Mouse (Mus musculus): ENCODE data around the gene Gm10985. TPM values are rescaled to one million over a fixed set of nuclear protein-coding genes. Genes with fewer than 3 reads are reported as not detected.

Gm10985 gene
- polyA plus RNA-seq, 1 experiment from 2014 or later: not detected

- no peak overlapping the region for H3K4me2 ChIP-seq (ENCODE audit: low read depth, low read length)
- H3K4me3 ChIP-seq (ENCODE audit: low read length): no peak overlapping the region
- no peak overlapping the region for H3K27ac ChIP-seq (ENCODE audit: low read length)
- no peaks in the 10 kb centered on the region for H3K4me1 ChIP-seq (ENCODE audit: control insufficient read depth, insufficient read depth, low read length)
- WGBS: 86% methylated on average over 3 of the region's 3 CpGs
- no peak for ATAC-seq (replicated peaks; ENCODE audit: extremely low read depth, insufficient read depth, low FRiP score)
- peaks cover 20% of the 10 kb centered on the region for H3K36me3 ChIP-seq (ENCODE audit: control insufficient read depth, insufficient read depth)
- no peaks in the 10 kb centered on the region for H3K27me3 ChIP-seq (ENCODE audit: control insufficient read depth, insufficient read depth, low read length)
- no peak overlapping the region for H3K9ac ChIP-seq (ENCODE audit: low read length)
- no peaks in the 10 kb centered on the region for H3K9me3 ChIP-seq (replicated peaks; ENCODE audit: control insufficient read depth, low read length)
These were observed 9.9 kb downstream of the Gm10985 start for GRCm38 (mm10) chr3:53854831-53855230.

GRCm38 (mm10) chr3:53863383-53864220, 18.7 kb downstream of the Gm10985 start, which contains the start of gene Ufm1:
Gene Ufm1 (minus strand): TSS chr3:53863830.
- Histone ChIP-seq H3K9ac (ENCODE audit: low read length) (peak within 1 kb of the TSS; percentile 74), H3K27me3 (ENCODE audit: control insufficient read depth, insufficient read depth, low read length) (no peaks in the 10 kb centered on the region), H3K4me3 (ENCODE audit: low read length) (peak within 1 kb of the TSS; percentile 66), H3K9me3 (replicated peaks; ENCODE audit: control insufficient read depth, low read length) (no peaks in the 10 kb centered on the region), H3K4me1 (ENCODE audit: control insufficient read depth, insufficient read depth, low read length) (peaks cover 5% of the 10 kb centered on the region), H3K27ac (ENCODE audit: low read length) (peak within 1 kb of the TSS; percentile 57; the same call in 1 of the 2 replicates), H3K36me3 (ENCODE audit: control insufficient read depth, insufficient read depth) (peaks cover 15% of the 10 kb centered on the region), H3K4me2 (ENCODE audit: low read depth, low read length) (peak within 1 kb of the TSS; percentile 92)
- peak; percentile 97 for ATAC-seq (replicated peaks; ENCODE audit: extremely low read depth, insufficient read depth, low FRiP score)
- under 1% methylated on average over 58 of the region's 58 CpGs for WGBS

GRCm38 (mm10) chr3:53868212-53868611, 23.3 kb downstream of the Gm10985 start:
- ATAC-seq (replicated peaks; ENCODE audit: extremely low read depth, insufficient read depth, low FRiP score): no peak
- WGBS: 82% methylated on average over 4 of the region's 4 CpGs

GRCm38 (mm10) chr3:53869263-53869662, 24.4 kb downstream of the Gm10985 start:
- no peak overlapping the region for H3K4me3 ChIP-seq (ENCODE audit: low read length)
- H3K27me3 ChIP-seq (ENCODE audit: control insufficient read depth, insufficient read depth, low read length): no peaks in the 10 kb centered on the region
- H3K36me3 ChIP-seq (ENCODE audit: control insufficient read depth, insufficient read depth): no peaks in the 10 kb centered on the region
- WGBS: 14% methylated on average over 1 of the region's 1 CpGs
- no peak overlapping the region for H3K4me2 ChIP-seq (ENCODE audit: low read depth, low read length)
- H3K9me3 ChIP-seq (replicated peaks; ENCODE audit: control insufficient read depth, low read length): no peaks in the 10 kb centered on the region
- no peaks in the 10 kb centered on the region for H3K4me1 ChIP-seq (ENCODE audit: control insufficient read depth, insufficient read depth, low read length)
- H3K9ac ChIP-seq (ENCODE audit: low read length): no peak overlapping the region
- no peak for ATAC-seq (replicated peaks; ENCODE audit: extremely low read depth, insufficient read depth, low FRiP score)
- H3K27ac ChIP-seq (ENCODE audit: low read length): no peak overlapping the region

More at GRCm38 (mm10) chr3:53868212-53868611, 23.3 kb downstream of the Gm10985 start:
- H3K9me3 ChIP-seq (replicated peaks; ENCODE audit: control insufficient read depth, low read length): no peaks in the 10 kb centered on the region
- no peaks in the 10 kb centered on the region for H3K36me3 ChIP-seq (ENCODE audit: control insufficient read depth, insufficient read depth)
- no peak overlapping the region for H3K9ac ChIP-seq (ENCODE audit: low read length)
- H3K27ac ChIP-seq (ENCODE audit: low read length): no peak overlapping the region
- H3K4me1 ChIP-seq (ENCODE audit: control insufficient read depth, insufficient read depth, low read length): no peaks in the 10 kb centered on the region
- no peak overlapping the region for H3K4me2 ChIP-seq (ENCODE audit: low read depth, low read length)
- no peak overlapping the region for H3K4me3 ChIP-seq (ENCODE audit: low read length)
- H3K27me3 ChIP-seq (ENCODE audit: control insufficient read depth, insufficient read depth, low read length): no peaks in the 10 kb centered on the region

- Histone ChIP-seq H3K27ac (ENCODE audit: low read length) (no peak overlapping the region), H3K27me3 (ENCODE audit: control insufficient read depth, insufficient read depth, low read length) (no peaks in the 10 kb centered on the region), H3K9me3 (replicated peaks; ENCODE audit: control insufficient read depth, low read length) (no peaks in the 10 kb centered on the region), H3K4me1 (ENCODE audit: control insufficient read depth, insufficient read depth, low read length) (no peaks in the 10 kb centered on the region), H3K36me3 (ENCODE audit: control insufficient read depth, insufficient read depth) (no peaks in the 10 kb centered on the region), H3K4me3 (ENCODE audit: low read length) (no peak overlapping the region), H3K4me2 (ENCODE audit: low read depth, low read length) (no peak overlapping the region), H3K9ac (ENCODE audit: low read length) (no peak overlapping the region)
- 63% methylated on average over 6 of the region's 6 CpGs for WGBS
- ATAC-seq (replicated peaks; ENCODE audit: extremely low read depth, insufficient read depth, low FRiP score): no peak
These were observed 25.6 kb downstream of the Gm10985 start for GRCm38 (mm10) chr3:53870482-53870881.

- Histone ChIP-seq H3K4me2 (ENCODE audit: low read depth, low read length) (no peak overlapping the region), H3K27ac (ENCODE audit: low read length) (no peak overlapping the region), H3K36me3 (ENCODE audit: control insufficient read depth, insufficient read depth) (no peaks in the 10 kb centered on the region), H3K9ac (ENCODE audit: low read length) (no peak overlapping the region), H3K27me3 (ENCODE audit: control insufficient read depth, insufficient read depth, low read length) (no peaks in the 10 kb centered on the region), H3K4me3 (ENCODE audit: low read length) (no peak overlapping the region), H3K9me3 (replicated peaks; ENCODE audit: control insufficient read depth, low read length) (no peaks in the 10 kb centered on the region), H3K4me1 (ENCODE audit: control insufficient read depth, insufficient read depth, low read length) (no peaks in the 10 kb centered on the region)
- ATAC-seq (replicated peaks; ENCODE audit: extremely low read depth, insufficient read depth, low FRiP score): no peak
- WGBS: 90% methylated on average over 1 of the region's 1 CpGs
These were observed 26.7 kb downstream of the Gm10985 start for GRCm38 (mm10) chr3:53871596-53871995.

- Histone ChIP-seq H3K27me3 (ENCODE audit: control insufficient read depth, insufficient read depth, low read length) (no peaks in the 10 kb centered on the region), H3K36me3 (ENCODE audit: control insufficient read depth, insufficient read depth) (no peaks in the 10 kb centered on the region), H3K9me3 (replicated peaks; ENCODE audit: control insufficient read depth, low read length) (peaks cover 4% of the 10 kb centered on the region), H3K4me2 (ENCODE audit: low read depth, low read length) (no peak overlapping the region), H3K4me3 (ENCODE audit: low read length) (no peak overlapping the region), H3K9ac (ENCODE audit: low read length) (no peak overlapping the region), H3K4me1 (ENCODE audit: control insufficient read depth, insufficient read depth, low read length) (peaks cover 3% of the 10 kb centered on the region; the same call in 1 of the 2 replicates), H3K27ac (ENCODE audit: low read length) (no peak overlapping the region)
- ATAC-seq (replicated peaks; ENCODE audit: extremely low read depth, insufficient read depth, low FRiP score): no peak
- 73% methylated on average over 12 of the region's 12 CpGs for WGBS
These were observed 46.0 kb downstream of the Gm10985 start for GRCm38 (mm10) chr3:53890619-53891540.

All from heart, embryonic 16.5 days (tissue).